Mouse (Mus musculus) E14TG2a.4 (cell line): ENCODE results near the gene Abcc3.

Experiments
- H3K27me3 ChIP-seq: 2 replicates; pipeline ENCODE4 v1.6.1; 2014; ENCODE audit warnings: low read length, control low read depth; ENCODE audit not compliant: insufficient read depth
- H3K36me3 ChIP-seq: 2 replicates; pipeline ENCODE4 v1.6.1; 2014; ENCODE audit warnings: low read length, control low read depth; ENCODE audit not compliant: insufficient read depth
- H3K4me1 ChIP-seq: replicated peaks from 2 replicates; pipeline ENCODE4 v1.6.1; 2014; ENCODE audit warnings: low read depth, low read length, control low read depth
- H3K4me3 ChIP-seq: replicated peaks from 2 replicates; pipeline ENCODE4 v1.5.1; 2014; ENCODE audit warnings: mild to moderate bottlenecking, low read length
- H3K9me3 ChIP-seq: 2 replicates; pipeline ENCODE4 v1.6.1; 2014; ENCODE audit warnings: low read length, control low read depth
- CTCF ChIP-seq: conservative IDR thresholded peaks from 2 replicates; pipeline ENCODE4 v1.5.1; 2014; ENCODE audit warnings: low read length
- NANOG ChIP-seq: IDR thresholded peaks from 2 replicates; pipeline ENCODE4 v1.6.1; 2014; ENCODE audit warnings: borderline replicate concordance, low read length, mixed read lengths
- POU5F1 ChIP-seq: IDR thresholded peaks from 2 replicates; pipeline ENCODE4 v1.6.1; 2014; ENCODE audit warnings: low read length, borderline replicate concordance

Gene Abcc3

GRCm38 (mm10) chr11:94330211-94330610, 62.6 kb downstream of the Abcc3 start:
- Histone ChIP-seq H3K27me3 (no peaks in the 10 kb centered on the region), H3K4me3 (no peak overlapping the region)
- no peak for TF ChIP-seq NANOG
- TF ChIP-seq POU5F1 = no peak
- TF ChIP-seq CTCF = no peak

GRCm38 (mm10) chr11:94329270-94329891, 63.4 kb downstream of the Abcc3 start:
- H3K36me3 ChIP-seq = peaks cover 11% of the 10 kb centered on the region
- H3K4me1 ChIP-seq = peaks cover 36% of the 10 kb centered on the region
- H3K9me3 ChIP-seq = no peaks in the 10 kb centered on the region
- no peaks in the 10 kb centered on the region for H3K27me3 ChIP-seq
- H3K4me3 ChIP-seq = peak overlapping the region; percentile 88
- peak; percentile 13; the same call in 1 of the 2 replicates for TF ChIP-seq CTCF
- no peak for TF ChIP-seq NANOG

More at GRCm38 (mm10) chr11:94330211-94330610, 62.6 kb downstream of the Abcc3 start:
- H3K9me3 ChIP-seq = no peaks in the 10 kb centered on the region
- H3K4me1 ChIP-seq = peaks cover 38% of the 10 kb centered on the region
- peaks cover 18% of the 10 kb centered on the region for H3K36me3 ChIP-seq

GRCm38 (mm10) chr11:94328644-94329025, 64.2 kb downstream of the Abcc3 start:
- no peaks in the 10 kb centered on the region for H3K27me3 ChIP-seq
- peaks cover 32% of the 10 kb centered on the region for H3K4me1 ChIP-seq
- H3K36me3 ChIP-seq = peaks cover 5% of the 10 kb centered on the region
- peak overlapping the region; percentile 88 for H3K4me3 ChIP-seq
- TF ChIP-seq POU5F1 (no peak), NANOG (no peak), CTCF (no peak)
- no peaks in the 10 kb centered on the region for H3K9me3 ChIP-seq

GRCm38 (mm10) chr11:94327693-94328643, 64.8 kb downstream of the Abcc3 start, which contains the start of gene Ankrd40:
TSS of gene Ankrd40 (plus strand) at chr11:94328001.
- 0 out of 2 replicates have a peak, but pooled peaks cover 4% of the 10 kb centered on the region for H3K36me3 ChIP-seq
- no peaks in the 10 kb centered on the region for H3K9me3 ChIP-seq
- H3K4me1 ChIP-seq = peaks cover 35% of the 10 kb centered on the region
- H3K4me3 ChIP-seq = peak within 1 kb of the TSS; percentile 88
- H3K27me3 ChIP-seq = no peaks in the 10 kb centered on the region
- no peak for TF ChIP-seq POU5F1
- no peak for TF ChIP-seq NANOG

- Histone ChIP-seq H3K9me3 (no peaks in the 10 kb centered on the region), H3K4me1 (peaks cover 43% of the 10 kb centered on the region), H3K4me3 (peak overlapping the region; percentile 41; the same call in 1 of the 2 replicates), H3K36me3 (0 out of 2 replicates have a peak, but pooled peaks cover 4% of the 10 kb centered on the region), H3K27me3 (no peaks in the 10 kb centered on the region)
- TF ChIP-seq POU5F1 (no peak), CTCF (no peak), NANOG (no peak)
Observed at GRCm38 (mm10) chr11:94326961-94327411, 65.8 kb downstream of the Abcc3 start.

- no peaks in the 10 kb centered on the region for H3K9me3 ChIP-seq
- H3K27me3 ChIP-seq = no peaks in the 10 kb centered on the region
- H3K4me3 ChIP-seq = no peak overlapping the region
- 0 out of 2 replicates have a peak, but pooled peaks cover 4% of the 10 kb centered on the region for H3K36me3 ChIP-seq
- TF ChIP-seq NANOG (no peak), CTCF (no peak), POU5F1 (no peak)
- peaks cover 46% of the 10 kb centered on the region for H3K4me1 ChIP-seq
Observed at GRCm38 (mm10) chr11:94324618-94325017, 68.2 kb downstream of the Abcc3 start.

- TF ChIP-seq POU5F1 (no peak), CTCF (no peak), NANOG (no peak)
Observed at GRCm38 (mm10) chr11:94323271-94323925, 69.4 kb downstream of the Abcc3 start.

GRCm38 (mm10) chr11:94322636-94323035, 70.2 kb downstream of the Abcc3 start:
- no peaks in the 10 kb centered on the region for H3K9me3 ChIP-seq
- peaks cover 55% of the 10 kb centered on the region for H3K4me1 ChIP-seq
- H3K36me3 ChIP-seq = peaks cover 23% of the 10 kb centered on the region; the same call in 1 of the 2 replicates
- no peak for TF ChIP-seq NANOG
- TF ChIP-seq CTCF = no peak
- TF ChIP-seq POU5F1 = no peak
- peak overlapping the region; percentile 99 for H3K4me3 ChIP-seq
- no peaks in the 10 kb centered on the region for H3K27me3 ChIP-seq

More at GRCm38 (mm10) chr11:94323271-94323925, 69.4 kb downstream of the Abcc3 start:
- Histone ChIP-seq H3K36me3 (peaks cover 17% of the 10 kb centered on the region; the same call in 1 of the 2 replicates), H3K4me1 (peaks cover 48% of the 10 kb centered on the region), H3K4me3 (no peak overlapping the region), H3K27me3 (no peaks in the 10 kb centered on the region), H3K9me3 (no peaks in the 10 kb centered on the region)
